Mouse (Mus musculus): ENCODE measurements around the gene Vmn1r215.

DNA sequence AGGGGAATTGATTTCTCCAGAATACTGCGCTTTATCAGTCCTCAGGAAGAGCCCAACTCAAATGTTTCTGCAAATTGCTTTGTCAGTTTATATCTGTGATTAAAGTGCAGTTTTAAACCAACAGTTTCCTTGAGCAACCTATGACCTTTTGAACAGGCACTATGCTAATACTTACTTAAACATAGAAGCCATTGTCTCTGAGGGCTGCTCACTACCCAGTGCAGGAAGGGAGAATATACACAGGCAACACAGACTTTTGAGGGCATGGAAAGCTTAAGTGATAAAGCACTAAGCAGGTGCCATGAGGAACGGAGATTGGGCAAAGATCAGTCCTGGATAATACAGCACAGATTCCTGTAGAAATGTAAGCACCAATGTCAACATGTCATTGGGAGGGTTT, 1.5 kb downstream of the Vmn1r215 start:
- TF ChIP-seq CTCF (IDR thresholded peaks at IDR 0.05; ENCODE audit: low read depth) (no peak), EP300 (IDR thresholded peaks at IDR 0.05; ENCODE audit: low read depth) (no peak)

Measured in liver, embryonic 14.5 days (tissue).